Comparison of ENCODE assay signal across 8 mouse cellular contexts in genomic region chr19:6924461-6925306, GRCm38 (mm10). TPM values are rescaled to one million over a fixed set of nuclear protein-coding genes. Genes with fewer than 3 reads are reported as not detected.
DNase-seq lines count a peak whose midpoint lies in the region; ATAC-seq and TF ChIP-seq lines count a peak whose summit lies in the region.

No protein-coding gene starts in this region.

- no peak for TF ChIP-seq EP300 in liver, embryonic 14.5 days (IDR thresholded peaks at IDR 0.05; ENCODE audit: low read depth)

- peak overlapping the region; percentile 24 for H3K4me3 ChIP-seq in midbrain, embryonic 10.5 days
- H3K4me3 ChIP-seq in midbrain, embryonic 16.5 days (ENCODE audit: low read depth, low read length) = no peak overlapping the region
- peak overlapping the region; percentile 29 for H3K4me3 ChIP-seq in embryonic facial prominence, embryonic 14.5 days (ENCODE audit: low read depth, low read length)
- peak overlapping the region; percentile 23 for H3K4me3 ChIP-seq in heart, embryonic 16.5 days (ENCODE audit: low read length)
- H3K4me3 ChIP-seq in liver, embryonic 14.5 days (ENCODE audit: insufficient read depth in 1 of 2, low read depth in 2 of 2, low read length in 2 of 2) = no peak overlapping the region
- no peak overlapping the region for H3K4me3 ChIP-seq in neural tube, embryonic 14.5 days (ENCODE audit: low read depth, low read length)

- no peaks in the 10 kb centered on the region for H3K36me3 ChIP-seq in midbrain, embryonic 10.5 days
- no peaks in the 10 kb centered on the region for H3K36me3 ChIP-seq in midbrain, embryonic 16.5 days (ENCODE audit: control insufficient read depth, insufficient read depth, low read length)
- H3K36me3 ChIP-seq in embryonic facial prominence, embryonic 14.5 days (ENCODE audit: control insufficient read depth, insufficient read depth, low read length) = no peaks in the 10 kb centered on the region
- H3K36me3 ChIP-seq in heart, embryonic 16.5 days (ENCODE audit: control insufficient read depth, insufficient read depth) = no peaks in the 10 kb centered on the region
- H3K36me3 ChIP-seq in liver, embryonic 14.5 days (replicated peaks; ENCODE audit: control insufficient read depth, insufficient read depth, low read depth) = no peaks in the 10 kb centered on the region
- H3K36me3 ChIP-seq in neural tube, embryonic 14.5 days (ENCODE audit: control insufficient read depth, insufficient read depth, low read length) = no peaks in the 10 kb centered on the region

- no peaks in the 10 kb centered on the region; the same call in 1 of the 2 replicates for H3K9me3 ChIP-seq in midbrain, embryonic 10.5 days (replicated peaks)
- H3K9me3 ChIP-seq in midbrain, embryonic 16.5 days (replicated peaks; ENCODE audit: control insufficient read depth, low read length, poor library complexity, severe bottlenecking) = no peaks in the 10 kb centered on the region
- no peaks in the 10 kb centered on the region for H3K9me3 ChIP-seq in embryonic facial prominence, embryonic 14.5 days (ENCODE audit: control insufficient read depth, low read length)
- H3K9me3 ChIP-seq in heart, embryonic 16.5 days (replicated peaks; ENCODE audit: control insufficient read depth, low read length) = no peaks in the 10 kb centered on the region
- no peaks in the 10 kb centered on the region for H3K9me3 ChIP-seq in liver, embryonic 14.5 days (ENCODE audit: control insufficient read depth, low read length)
- no peaks in the 10 kb centered on the region for H3K9me3 ChIP-seq in neural tube, embryonic 14.5 days (ENCODE audit: control insufficient read depth, low read length)

- peaks cover 77% of the 10 kb centered on the region for H3K27me3 ChIP-seq in midbrain, embryonic 10.5 days (ENCODE audit: low read depth, poor library complexity, severe bottlenecking)
- H3K27me3 ChIP-seq in midbrain, embryonic 16.5 days (ENCODE audit: control insufficient read depth, insufficient read depth, low read depth, low read length) = peaks cover 54% of the 10 kb centered on the region
- H3K27me3 ChIP-seq in embryonic facial prominence, embryonic 14.5 days (replicated peaks; ENCODE audit: control insufficient read depth, insufficient read depth, low read length) = peaks cover 68% of the 10 kb centered on the region
- H3K27me3 ChIP-seq in heart, embryonic 16.5 days (ENCODE audit: control insufficient read depth, insufficient read depth, low read length) = peaks cover 35% of the 10 kb centered on the region
- peaks cover 58% of the 10 kb centered on the region for H3K27me3 ChIP-seq in liver, embryonic 14.5 days (ENCODE audit: control insufficient read depth, insufficient read depth, low read length)
- peaks cover 54% of the 10 kb centered on the region for H3K27me3 ChIP-seq in neural tube, embryonic 14.5 days (ENCODE audit: control insufficient read depth, insufficient read depth, low read length)

- H3K4me1 ChIP-seq in midbrain, embryonic 10.5 days = peaks cover 65% of the 10 kb centered on the region
- H3K4me1 ChIP-seq in midbrain, embryonic 16.5 days (ENCODE audit: control insufficient read depth, insufficient read depth, low read length) = peaks cover 19% of the 10 kb centered on the region
- H3K4me1 ChIP-seq in embryonic facial prominence, embryonic 14.5 days (ENCODE audit: control insufficient read depth, insufficient read depth, low read length) = peaks cover 10% of the 10 kb centered on the region
- H3K4me1 ChIP-seq in heart, embryonic 16.5 days (ENCODE audit: control insufficient read depth, insufficient read depth, low read length) = peaks cover 26% of the 10 kb centered on the region
- peaks cover 7 to 13% of the 10 kb centered on the region in 2 experiments for H3K4me1 ChIP-seq in liver, embryonic 14.5 days (replicated peaks; ENCODE audit: control insufficient read depth in 2 of 2, insufficient read depth in 2 of 2, low read length in 1 of 2)
- H3K4me1 ChIP-seq in neural tube, embryonic 14.5 days (ENCODE audit: control insufficient read depth, insufficient read depth, low read length) = peaks cover 14% of the 10 kb centered on the region

- ATAC-seq in midbrain, embryonic 16.5 days = no peak
- ATAC-seq in embryonic facial prominence, embryonic 14.5 days (ENCODE audit: low read depth) = no peak
- ATAC-seq in heart, embryonic 16.5 days (replicated peaks; ENCODE audit: extremely low read depth, insufficient read depth, low FRiP score) = no peak
- no peak for ATAC-seq in liver, embryonic 14.5 days (ENCODE audit: insufficient read depth)
- ATAC-seq in neural tube, embryonic 14.5 days (ENCODE audit: low read depth) = no peak

- peak; percentile 77 for DNase-seq in midbrain, embryonic 10.5 days (ENCODE audit: low spot score)
- peak; percentile 89 for DNase-seq in embryonic facial prominence, embryonic 14.5 days (ENCODE audit: low spot score)
- DNase-seq in kidney, postnatal 36 days = peak; percentile 91 to 97
- DNase-seq in liver, embryonic 14.5 days (ENCODE audit: low read depth in 3 of 3, low spot score in 3 of 3) = no peak
- peak; percentile 54 to 70 for DNase-seq in thymus, adult 18-20 months

- no peak overlapping the region for H3K27ac ChIP-seq in midbrain, embryonic 10.5 days (replicated peaks)
- no peak overlapping the region for H3K27ac ChIP-seq in midbrain, embryonic 16.5 days (ENCODE audit: low read length)
- no peak overlapping the region for H3K27ac ChIP-seq in embryonic facial prominence, embryonic 14.5 days (replicated peaks; ENCODE audit: low read depth, low read length)
- H3K27ac ChIP-seq in heart, embryonic 16.5 days (ENCODE audit: low read length) = no peak overlapping the region
- no peak overlapping the region for H3K27ac ChIP-seq in liver, embryonic 14.5 days
- no peak overlapping the region for H3K27ac ChIP-seq in neural tube, embryonic 14.5 days (ENCODE audit: low read depth, low read length)

- peak; percentile 85 for TF ChIP-seq CTCF in liver, embryonic 14.5 days (IDR thresholded peaks at IDR 0.05; ENCODE audit: low read depth)

- H3K4me2 ChIP-seq in midbrain, embryonic 16.5 days (ENCODE audit: low read length) = no peak overlapping the region; the same call in 1 of the 2 replicates
- H3K4me2 ChIP-seq in embryonic facial prominence, embryonic 14.5 days (ENCODE audit: low read depth, low read length) = peak overlapping the region; percentile 46
- H3K4me2 ChIP-seq in heart, embryonic 16.5 days (ENCODE audit: low read depth, low read length) = peak overlapping the region; percentile 39
- H3K4me2 ChIP-seq in liver, embryonic 14.5 days (ENCODE audit: low read depth) = peak overlapping the region; percentile 30
- peak overlapping the region; percentile 11; the same call in 1 of the 2 replicates for H3K4me2 ChIP-seq in neural tube, embryonic 14.5 days (ENCODE audit: low read depth, low read length)

- 5% methylated on average over 39 of the region's 39 CpGs for WGBS in midbrain, embryonic 10.5 days
- 4% methylated on average over 39 of the region's 39 CpGs for WGBS in midbrain, embryonic 16.5 days
- WGBS in embryonic facial prominence, embryonic 14.5 days = 5% methylated on average over 38 of the region's 39 CpGs
- WGBS in heart, embryonic 16.5 days = 6% methylated on average over 39 of the region's 39 CpGs
- WGBS in liver, embryonic 14.5 days (ENCODE audit: insufficient replicate concordance) = 3% methylated on average over 39 of the region's 39 CpGs
- 3% methylated on average over 39 of the region's 39 CpGs for WGBS in neural tube, embryonic 14.5 days

- no peak overlapping the region for H3K9ac ChIP-seq in midbrain, embryonic 16.5 days (ENCODE audit: low read depth, low read length)
- H3K9ac ChIP-seq in embryonic facial prominence, embryonic 14.5 days (ENCODE audit: low read depth, low read length) = peak overlapping the region; percentile 53
- peak overlapping the region; percentile 47 for H3K9ac ChIP-seq in heart, embryonic 16.5 days (ENCODE audit: low read length)
- H3K9ac ChIP-seq in liver, embryonic 14.5 days (replicated peaks) = no peak overlapping the region
- no peak overlapping the region for H3K9ac ChIP-seq in neural tube, embryonic 14.5 days (replicated peaks; ENCODE audit: low read depth, low read length)

RNA-seq across cellular contexts. Expression of gene Catsperz, which starts 0.5 kb away (rescaled TPM):
- polyA plus RNA-seq in midbrain, embryonic 10.5 days (2016; fragmentation: Nextera tagmentation; extraction: Ambion mirVana) = 0.35 and 0.43 TPM in 2 replicates
- 0.85 and 1.9 TPM in 2 replicates for polyA plus RNA-seq in midbrain, embryonic 16.5 days (2015; fragmentation: Nextera tagmentation; extraction: Ambion mirVana)
- 3.4 and 4.8 TPM in 2 replicates for polyA plus RNA-seq in embryonic facial prominence, embryonic 14.5 days (2014; fragmentation: Nextera tagmentation; extraction: Ambion mirVana)
- polyA plus RNA-seq in heart, embryonic 16.5 days (2015; fragmentation: Nextera tagmentation; extraction: Ambion mirVana) = 2.8 and 3.9 TPM in 2 replicates
- polyA plus RNA-seq in liver, embryonic 14.5 days (2012; rRNA removed) = 0.13 and 0.16 TPM in 2 replicates
- 0.28 and 0.37 TPM in 2 replicates for polyA plus RNA-seq in liver, embryonic 14.5 days (2014; fragmentation: Nextera tagmentation; extraction: Ambion mirVana)
- 0.94 and 5.6 TPM in 2 replicates for polyA plus RNA-seq in neural tube, embryonic 14.5 days (2014; fragmentation: Nextera tagmentation; extraction: Ambion mirVana)

RNA-seq across cellular contexts. Expression of gene Esrra, which starts 3.1 kb away (rescaled TPM):
- 8.9 and 9.5 TPM in 2 replicates for polyA plus RNA-seq in midbrain, embryonic 10.5 days (2016; fragmentation: Nextera tagmentation; extraction: Ambion mirVana)
- 13.2 and 13.4 TPM in 2 replicates for polyA plus RNA-seq in midbrain, embryonic 16.5 days (2015; fragmentation: Nextera tagmentation; extraction: Ambion mirVana)
- polyA plus RNA-seq in embryonic facial prominence, embryonic 14.5 days (2014; fragmentation: Nextera tagmentation; extraction: Ambion mirVana) = 4.7 and 4.8 TPM in 2 replicates
- polyA plus RNA-seq in heart, embryonic 16.5 days (2015; fragmentation: Nextera tagmentation; extraction: Ambion mirVana) = 43.4 and 48.2 TPM in 2 replicates
- 6.2 and 6.6 TPM in 2 replicates for polyA plus RNA-seq in liver, embryonic 14.5 days (2012; rRNA removed)
- 1.6 and 2.2 TPM in 2 replicates for polyA plus RNA-seq in liver, embryonic 14.5 days (2014; fragmentation: Nextera tagmentation; extraction: Ambion mirVana)
- 6.9 and 8.4 TPM in 2 replicates for polyA plus RNA-seq in neural tube, embryonic 14.5 days (2014; fragmentation: Nextera tagmentation; extraction: Ambion mirVana)

RNA-seq across cellular contexts. Expression of gene Kcnk4, which starts 9.6 kb away (rescaled TPM):
- 0.11 TPM in 1 of 2 replicates, not detected in the other for polyA plus RNA-seq in midbrain, embryonic 10.5 days (2016; fragmentation: Nextera tagmentation; extraction: Ambion mirVana)
- polyA plus RNA-seq in midbrain, embryonic 16.5 days (2015; fragmentation: Nextera tagmentation; extraction: Ambion mirVana) = 7.7 and 11.7 TPM in 2 replicates
- 1.0 and 1.6 TPM in 2 replicates for polyA plus RNA-seq in embryonic facial prominence, embryonic 14.5 days (2014; fragmentation: Nextera tagmentation; extraction: Ambion mirVana)
- polyA plus RNA-seq in heart, embryonic 16.5 days (2015; fragmentation: Nextera tagmentation; extraction: Ambion mirVana) = 0.50 and 0.95 TPM in 2 replicates
- not detected in 2 replicates for polyA plus RNA-seq in liver, embryonic 14.5 days (2012; rRNA removed)
- polyA plus RNA-seq in liver, embryonic 14.5 days (2014; fragmentation: Nextera tagmentation; extraction: Ambion mirVana) = 0.05 TPM in 1 of 2 replicates, not detected in the other
- 9.4 and 9.9 TPM in 2 replicates for polyA plus RNA-seq in neural tube, embryonic 14.5 days (2014; fragmentation: Nextera tagmentation; extraction: Ambion mirVana)

RNA-seq across cellular contexts. Expression of gene Prdx5, which starts 14.8 kb away (rescaled TPM):
- 169 and 180 TPM in 2 replicates for polyA plus RNA-seq in midbrain, embryonic 10.5 days (2016; fragmentation: Nextera tagmentation; extraction: Ambion mirVana)
- 353 and 382 TPM in 2 replicates for polyA plus RNA-seq in midbrain, embryonic 16.5 days (2015; fragmentation: Nextera tagmentation; extraction: Ambion mirVana)
- polyA plus RNA-seq in embryonic facial prominence, embryonic 14.5 days (2014; fragmentation: Nextera tagmentation; extraction: Ambion mirVana) = 218 and 243 TPM in 2 replicates
- polyA plus RNA-seq in heart, embryonic 16.5 days (2015; fragmentation: Nextera tagmentation; extraction: Ambion mirVana) = 383 and 415 TPM in 2 replicates
- 41.8 and 54.9 TPM in 2 replicates for polyA plus RNA-seq in liver, embryonic 14.5 days (2012; rRNA removed)
- 78.7 and 87.2 TPM in 2 replicates for polyA plus RNA-seq in liver, embryonic 14.5 days (2014; fragmentation: Nextera tagmentation; extraction: Ambion mirVana)
- 240 and 272 TPM in 2 replicates for polyA plus RNA-seq in neural tube, embryonic 14.5 days (2014; fragmentation: Nextera tagmentation; extraction: Ambion mirVana)

RNA-seq across cellular contexts. Expression of gene Trmt112, which starts 15.2 kb away (rescaled TPM):
- 150 and 156 TPM in 2 replicates for polyA plus RNA-seq in midbrain, embryonic 10.5 days (2016; fragmentation: Nextera tagmentation; extraction: Ambion mirVana)
- 95.3 and 107 TPM in 2 replicates for polyA plus RNA-seq in midbrain, embryonic 16.5 days (2015; fragmentation: Nextera tagmentation; extraction: Ambion mirVana)
- polyA plus RNA-seq in embryonic facial prominence, embryonic 14.5 days (2014; fragmentation: Nextera tagmentation; extraction: Ambion mirVana) = 137 and 143 TPM in 2 replicates
- polyA plus RNA-seq in heart, embryonic 16.5 days (2015; fragmentation: Nextera tagmentation; extraction: Ambion mirVana) = 80.0 and 93.0 TPM in 2 replicates
- polyA plus RNA-seq in liver, embryonic 14.5 days (2012; rRNA removed) = 65.7 and 69.4 TPM in 2 replicates
- 75.2 and 77.4 TPM in 2 replicates for polyA plus RNA-seq in liver, embryonic 14.5 days (2014; fragmentation: Nextera tagmentation; extraction: Ambion mirVana)
- polyA plus RNA-seq in neural tube, embryonic 14.5 days (2014; fragmentation: Nextera tagmentation; extraction: Ambion mirVana) = 104 and 106 TPM in 2 replicates

Comparison
In these comparisons a context has a peak if more than half of its experiments do, and no peak if none do; other contexts are left out.
1. H3K4me3 ChIP-seq: peak in midbrain, embryonic 10.5 days (single experiment), embryonic facial prominence, embryonic 14.5 days (single experiment) and heart, embryonic 16.5 days (single experiment); none in midbrain, embryonic 16.5 days (single experiment), liver, embryonic 14.5 days (0 of 2) and neural tube, embryonic 14.5 days (single experiment).
2. DNase-seq: peak in midbrain, embryonic 10.5 days (single experiment), embryonic facial prominence, embryonic 14.5 days (single experiment), kidney, postnatal 36 days (2 of 2) and thymus, adult 18-20 months (2 of 2); none in liver, embryonic 14.5 days (0 of 3).
3. H3K9ac ChIP-seq: peak in embryonic facial prominence, embryonic 14.5 days (single experiment) and heart, embryonic 16.5 days (single experiment); none in midbrain, embryonic 16.5 days (single experiment), liver, embryonic 14.5 days (single experiment) and neural tube, embryonic 14.5 days (single experiment).